Mouse (Mus musculus): ENCODE results near the gene Olfr764-ps1. TPM values are rescaled to one million over a fixed set of nuclear protein-coding genes. Genes with fewer than 3 reads are reported as not detected.
"Not testable (repeated sequence)": the region's sequence is repeated elsewhere in the genome, so short reads cannot be mapped to it uniquely, and the experiment has no call there.

Gene Olfr764-ps1
- polyA plus RNA-seq, 1 experiment from 2014 or later: not detected

DNA sequence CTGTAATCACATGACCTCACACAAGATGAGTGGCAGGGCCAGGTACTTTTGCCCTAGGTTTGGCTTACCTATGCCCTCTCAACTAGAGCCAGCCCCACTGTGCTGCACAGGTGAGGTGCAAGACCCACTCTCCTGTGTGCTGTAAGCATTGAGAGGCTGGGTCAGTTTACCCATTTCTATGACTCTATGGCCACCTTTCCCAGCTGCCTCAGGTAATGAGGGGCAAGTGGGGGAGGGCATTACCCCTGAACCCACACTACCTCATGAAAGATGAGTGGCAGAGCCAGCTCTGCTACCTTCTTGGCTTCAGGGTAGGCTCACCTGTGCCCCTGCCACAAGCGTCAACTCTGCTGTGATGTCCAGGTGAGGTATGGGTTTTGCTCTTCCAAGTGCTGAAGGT is 43.9 kb downstream of the Olfr764-ps1 start:
- WGBS: 92% methylated on average over 1 of the region's 1 CpGs
- no peak for ATAC-seq (ENCODE audit: low FRiP score, low read depth)
- H3K36me3 ChIP-seq: no peaks in the 10 kb centered on the region
- H3K27me3 ChIP-seq: no peaks in the 10 kb centered on the region
- no peak overlapping the region for H3K27ac ChIP-seq (replicated peaks)
- no peak overlapping the region for H3K4me2 ChIP-seq
- H3K9me3 ChIP-seq: no peaks in the 10 kb centered on the region
- H3K4me1 ChIP-seq (replicated peaks): no peaks in the 10 kb centered on the region
- H3K9ac ChIP-seq: no peak overlapping the region
- H3K4me3 ChIP-seq: no peak overlapping the region

DNA sequence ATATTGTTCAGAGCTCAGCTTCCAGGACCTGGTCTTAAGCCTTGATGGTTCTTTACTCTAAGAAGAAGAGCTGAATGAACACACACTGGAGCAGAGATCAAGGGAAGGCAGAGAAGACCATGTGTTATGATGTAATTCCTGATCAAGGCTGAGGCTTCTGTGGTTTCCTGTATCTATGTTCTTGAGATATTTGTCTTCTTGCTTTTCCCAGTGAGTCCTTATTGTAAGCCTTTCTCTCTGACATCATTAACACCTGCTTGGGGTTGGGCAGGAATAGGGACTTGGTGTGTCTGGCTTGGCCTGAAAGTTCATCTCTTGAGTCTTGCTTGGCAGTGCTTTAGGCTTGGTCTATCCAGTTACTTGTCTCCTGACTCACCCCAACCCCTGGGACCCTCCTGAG is 48.7 kb downstream of the Olfr764-ps1 start:
- no peaks in the 10 kb centered on the region for H3K9me3 ChIP-seq
- H3K4me3 ChIP-seq: no peak overlapping the region
- H3K4me2 ChIP-seq: no peak overlapping the region
- H3K36me3 ChIP-seq: no peaks in the 10 kb centered on the region
- H3K9ac ChIP-seq: no peak overlapping the region
- H3K27me3 ChIP-seq: no peaks in the 10 kb centered on the region
- no peak overlapping the region for H3K27ac ChIP-seq (replicated peaks)
- no peak for ATAC-seq (ENCODE audit: low FRiP score, low read depth)
- H3K4me1 ChIP-seq (replicated peaks): no peaks in the 10 kb centered on the region

DNA sequence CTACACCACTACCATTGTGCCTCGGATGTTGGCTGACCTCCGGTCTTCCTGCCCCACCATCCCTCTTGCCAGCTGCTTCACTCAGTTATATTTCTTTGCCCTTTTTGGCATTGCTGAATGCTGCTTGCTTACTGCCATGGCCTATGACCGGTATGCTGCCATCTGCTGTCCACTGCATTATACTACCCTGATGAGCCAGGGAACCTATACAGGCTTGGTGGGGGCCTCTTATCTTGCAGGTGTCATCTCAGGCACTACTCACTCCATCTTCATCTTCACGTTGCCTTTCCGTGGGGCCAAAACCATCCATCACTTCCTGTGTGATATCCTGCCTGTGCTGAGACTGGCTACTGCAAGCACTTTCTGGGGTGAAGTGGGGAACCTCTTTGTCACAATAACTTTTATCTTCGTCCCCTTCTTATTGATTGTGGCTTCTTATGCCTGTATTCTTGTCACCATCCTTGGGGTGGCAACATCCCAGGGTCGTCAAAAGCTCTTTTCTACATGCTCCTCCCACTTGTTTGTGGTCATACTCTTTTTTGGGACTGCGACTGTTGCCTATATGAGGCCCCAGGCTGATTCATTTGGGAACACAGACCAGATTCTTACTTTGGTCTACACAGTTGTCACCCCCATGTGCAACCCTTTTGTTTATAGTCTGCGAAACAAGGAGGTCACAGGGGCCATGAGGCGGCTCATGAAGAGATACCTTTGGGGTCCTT is 49.4 kb downstream of the Olfr764-ps1 start:
- H3K9me3 ChIP-seq; H3K9ac ChIP-seq; H3K4me1 ChIP-seq (replicated peaks); H3K4me3 ChIP-seq; H3K36me3 ChIP-seq; H3K27me3 ChIP-seq; ATAC-seq (ENCODE audit: low FRiP score, low read depth); H3K27ac ChIP-seq (replicated peaks); H3K4me2 ChIP-seq: not testable (repeated sequence)
- 63% methylated on average over 7 of the region's 10 CpGs for WGBS

DNA sequence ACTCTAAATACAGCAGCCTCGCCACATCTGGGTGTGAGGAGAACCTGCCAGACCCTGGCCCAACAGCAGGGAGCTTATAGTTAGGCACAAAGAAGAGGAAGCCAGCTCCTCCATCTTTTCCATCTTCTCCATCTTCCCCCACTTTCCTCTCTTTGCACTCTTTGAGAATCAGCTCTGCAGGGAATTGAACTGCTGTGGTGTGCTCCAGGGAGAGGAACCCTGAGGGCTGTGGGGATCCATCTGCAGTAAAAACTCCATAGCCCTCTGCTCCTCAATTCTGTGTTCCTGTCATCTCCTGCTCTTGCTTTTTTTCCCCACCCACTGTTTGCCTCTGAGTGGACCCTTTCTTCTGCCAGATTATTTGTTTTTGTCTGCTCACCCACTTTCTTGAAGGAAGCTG is 50.6 kb downstream of the Olfr764-ps1 start, which contains the start of gene Olfr9:
Gene Olfr9 (plus strand): TSS at position 301 of the 400 bp plus-strand sequence.
- not testable (repeated sequence) for H3K9me3 ChIP-seq; H3K4me1 ChIP-seq (replicated peaks); H3K9ac ChIP-seq; H3K27me3 ChIP-seq; H3K4me2 ChIP-seq; H3K36me3 ChIP-seq; H3K27ac ChIP-seq (replicated peaks); H3K4me3 ChIP-seq; ATAC-seq (ENCODE audit: low FRiP score, low read depth)
- 60% methylated on average over 1 of the region's 1 CpGs for WGBS

Other genes with a start within 250 kb of the Olfr764-ps1 start
- 0.73 and 0.98 TPM in 2 replicates for gene Mmp19, start 249.0 kb downstream of the Olfr764-ps1 start, polyA plus RNA-seq (2015; fragmentation: Nextera tagmentation; extraction: Ambion mirVana)
- gene Dnajc14, start 235.8 kb downstream of the Olfr764-ps1 start, polyA plus RNA-seq (2015; fragmentation: Nextera tagmentation; extraction: Ambion mirVana): 50.5 and 51.9 TPM in 2 replicates
- gene Tmem198b, start 235.5 kb downstream of the Olfr764-ps1 start, polyA plus RNA-seq (2015; fragmentation: Nextera tagmentation; extraction: Ambion mirVana): 17.0 and 19.9 TPM in 2 replicates
- 146 and 151 TPM in 2 replicates for gene Sarnp, start 222.6 kb downstream of the Olfr764-ps1 start, polyA plus RNA-seq (2015; fragmentation: Nextera tagmentation; extraction: Ambion mirVana)
- 28.1 and 28.8 TPM in 2 replicates for gene Ormdl2, start 218.3 kb downstream of the Olfr764-ps1 start, polyA plus RNA-seq (2015; fragmentation: Nextera tagmentation; extraction: Ambion mirVana)
- 8.6 and 8.9 TPM in 2 replicates for gene Gdf11, start 148.2 kb downstream of the Olfr764-ps1 start, polyA plus RNA-seq (2015; fragmentation: Nextera tagmentation; extraction: Ambion mirVana)
- gene Cd63, start 138.9 kb downstream of the Olfr764-ps1 start, polyA plus RNA-seq (2015; fragmentation: Nextera tagmentation; extraction: Ambion mirVana): 262 and 274 TPM in 2 replicates
- gene Rdh5, start 117.0 kb downstream of the Olfr764-ps1 start, polyA plus RNA-seq (2015; fragmentation: Nextera tagmentation; extraction: Ambion mirVana): 20.9 and 22.1 TPM in 2 replicates
- 266 and 268 TPM in 2 replicates for gene Bloc1s1, start 115.9 kb downstream of the Olfr764-ps1 start, polyA plus RNA-seq (2015; fragmentation: Nextera tagmentation; extraction: Ambion mirVana)
- 8.9 TPM in 2 replicates for gene Itga7, start 106.1 kb downstream of the Olfr764-ps1 start, polyA plus RNA-seq (2015; fragmentation: Nextera tagmentation; extraction: Ambion mirVana)
- gene Mettl7b, start 78.9 kb downstream of the Olfr764-ps1 start, polyA plus RNA-seq (2015; fragmentation: Nextera tagmentation; extraction: Ambion mirVana): not detected in 2 replicates
- gene Olfr9, start 50.5 kb downstream of the Olfr764-ps1 start, polyA plus RNA-seq (2015; fragmentation: Nextera tagmentation; extraction: Ambion mirVana): not detected in 2 replicates
- gene Olfr763, start 29.1 kb downstream of the Olfr764-ps1 start, polyA plus RNA-seq (2015; fragmentation: Nextera tagmentation; extraction: Ambion mirVana): not detected in 2 replicates
- not detected in 2 replicates for gene Olfr765, start 10.1 kb upstream of the Olfr764-ps1 start, polyA plus RNA-seq (2015; fragmentation: Nextera tagmentation; extraction: Ambion mirVana)
- not detected in 2 replicates for gene Olfr766-ps1, start 29.1 kb upstream of the Olfr764-ps1 start, polyA plus RNA-seq (2015; fragmentation: Nextera tagmentation; extraction: Ambion mirVana)
- not detected in 2 replicates for gene Olfr767, start 43.0 kb upstream of the Olfr764-ps1 start, polyA plus RNA-seq (2015; fragmentation: Nextera tagmentation; extraction: Ambion mirVana)
- not detected in 2 replicates for gene Olfr768, start 59.5 kb upstream of the Olfr764-ps1 start, polyA plus RNA-seq (2015; fragmentation: Nextera tagmentation; extraction: Ambion mirVana)
- gene Olfr769, start 78.0 kb upstream of the Olfr764-ps1 start, polyA plus RNA-seq (2015; fragmentation: Nextera tagmentation; extraction: Ambion mirVana): not detected in 2 replicates
- gene Olfr770, start 99.1 kb upstream of the Olfr764-ps1 start, polyA plus RNA-seq (2015; fragmentation: Nextera tagmentation; extraction: Ambion mirVana): not detected in 2 replicates
- gene Olfr771, start 124.9 kb upstream of the Olfr764-ps1 start, polyA plus RNA-seq (2015; fragmentation: Nextera tagmentation; extraction: Ambion mirVana): not detected in 2 replicates
- gene Olfr772, start 138.0 kb upstream of the Olfr764-ps1 start, polyA plus RNA-seq (2015; fragmentation: Nextera tagmentation; extraction: Ambion mirVana): not detected in 2 replicates
- not detected in 2 replicates for gene Olfr773, start 147.5 kb upstream of the Olfr764-ps1 start, polyA plus RNA-seq (2015; fragmentation: Nextera tagmentation; extraction: Ambion mirVana)
- not detected in 2 replicates for gene Olfr774, start 196.3 kb upstream of the Olfr764-ps1 start, polyA plus RNA-seq (2015; fragmentation: Nextera tagmentation; extraction: Ambion mirVana)
- not detected in 2 replicates for gene Olfr775, start 208.5 kb upstream of the Olfr764-ps1 start, polyA plus RNA-seq (2015; fragmentation: Nextera tagmentation; extraction: Ambion mirVana)
- not detected in 2 replicates for gene Olfr776, start 219.2 kb upstream of the Olfr764-ps1 start, polyA plus RNA-seq (2015; fragmentation: Nextera tagmentation; extraction: Ambion mirVana)
- gene Olfr777, start 231.6 kb upstream of the Olfr764-ps1 start, polyA plus RNA-seq (2015; fragmentation: Nextera tagmentation; extraction: Ambion mirVana): not detected in 2 replicates

Data from hindbrain, embryonic 15.5 days (tissue).